Mouse (Mus musculus) neutrophil, adult 59 days (primary cell): Measurements from ENCODE around the gene Dbx1. TPM values are rescaled to one million over a fixed set of nuclear protein-coding genes. Genes with fewer than 3 reads are reported as not detected.

Experiments
- total RNA-seq, 2 experiments: library from RNA; stranded (reverse); gene quantifications; 1 replicate in 1 of 2; 2 replicates in 1 of 2; pipeline ENCODE4 v1.2.4; 2023

Dbx1 gene
- total RNA-seq, result not detected

GRCm38 (mm10) chr7:49636491-49637115 lies at the start of gene Dbx1:
Gene Dbx1, minus strand, starts transcription at chr7:49636849.

Other genes starting within 250 kb of the Dbx1 start
- 10 to 100 TPM; 27.3 to 27.7 TPM for gene Htatip2, start 122.3 kb upstream of the Dbx1 start, total RNA-seq
- 10 to 100 TPM; 19.1 to 22.3 TPM for gene Prmt3, start 141.5 kb upstream of the Dbx1 start, total RNA-seq